ENCODE assay signal across 10 mouse cellular contexts in the genomic region with DNA sequence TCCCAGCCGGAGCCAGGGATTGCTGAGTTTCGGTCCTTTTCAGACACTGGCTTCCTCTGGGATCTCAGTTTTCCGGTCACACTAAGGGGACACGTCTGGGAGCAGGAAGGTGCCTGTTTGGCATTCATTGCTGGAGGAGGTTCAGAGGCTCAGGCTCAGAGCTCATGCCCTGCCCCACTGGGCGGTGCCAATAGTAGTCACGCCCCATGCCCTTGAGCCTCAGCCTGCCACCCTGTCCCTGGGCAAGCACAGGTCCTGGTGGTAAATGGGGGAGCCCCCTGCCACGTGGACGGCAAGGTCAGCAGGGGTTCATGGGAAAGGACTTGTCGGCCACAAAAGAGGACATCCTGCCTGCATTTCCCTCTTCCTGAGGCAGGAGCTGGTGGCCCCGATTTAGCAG. TPM values are rescaled to one million over a fixed set of nuclear protein-coding genes. Genes with fewer than 3 reads are reported as not detected.
DNase-seq lines count a peak whose midpoint lies in the region; ATAC-seq and TF ChIP-seq lines count a peak whose summit lies in the region.
"Had no signal": no experiment of that assay in that cellular context is flagged by ENCODE, and none has a peak within 500 bp of the region (broad histone marks: within the 10 kb centered on the region; RNA-seq: fewer than 3 reads in every experiment).

No protein-coding gene starts in this region.

- no peaks in the 10 kb centered on the region for H3K36me3 ChIP-seq in lung, embryonic 16.5 days (ENCODE audit: control insufficient read depth, insufficient read depth, low read length)
- H3K36me3 ChIP-seq in forebrain, postnatal 0 days (ENCODE audit: insufficient read depth): no peaks in the 10 kb centered on the region
- H3K36me3 ChIP-seq: embryonic facial prominence, embryonic 15.5 days; neural tube, embryonic 12.5 days had no signal

- H3K27me3 ChIP-seq in lung, embryonic 16.5 days (ENCODE audit: control insufficient read depth, insufficient read depth, low read depth, low read length): peaks cover 14% of the 10 kb centered on the region
- peaks cover 6% of the 10 kb centered on the region for H3K27me3 ChIP-seq in forebrain, postnatal 0 days (ENCODE audit: insufficient read depth, low read length)

- TF ChIP-seq CTCF in forebrain, postnatal 0 days (IDR thresholded peaks at IDR 0.05; ENCODE audit: low read depth): no peak

- no peaks in the 10 kb centered on the region for H3K9me3 ChIP-seq in lung, embryonic 16.5 days (ENCODE audit: control insufficient read depth, low read length)
- no peaks in the 10 kb centered on the region for H3K9me3 ChIP-seq in forebrain, postnatal 0 days (ENCODE audit: low read length)
- H3K9me3 ChIP-seq: embryonic facial prominence, embryonic 15.5 days; neural tube, embryonic 12.5 days had no signal

- no peak overlapping the region; the same call in 1 of the 2 replicates for H3K4me2 ChIP-seq in lung, embryonic 16.5 days (ENCODE audit: low read depth, low read length)
- H3K4me2 ChIP-seq in forebrain, postnatal 0 days (ENCODE audit: low read depth): no peak overlapping the region
- H3K4me2 ChIP-seq: embryonic facial prominence, embryonic 15.5 days; neural tube, embryonic 12.5 days had no signal

- no peak overlapping the region for H3K4me3 ChIP-seq in lung, embryonic 16.5 days (ENCODE audit: low read length)
- no peak overlapping the region for H3K4me3 ChIP-seq in forebrain, postnatal 0 days (ENCODE audit: low read depth, low read length)
- H3K4me3 ChIP-seq: embryonic facial prominence, embryonic 15.5 days; neural tube, embryonic 12.5 days had no signal

- H3K4me1 ChIP-seq in lung, embryonic 16.5 days (replicated peaks; ENCODE audit: control insufficient read depth, insufficient read depth, low read length): no peaks in the 10 kb centered on the region
- H3K4me1 ChIP-seq in forebrain, postnatal 0 days (ENCODE audit: insufficient read depth): no peaks in the 10 kb centered on the region

- peak; percentile 65 for DNase-seq in adrenal gland, postnatal 14 days
- peak; percentile 51 to 81 for DNase-seq in heart, adult 18-20 months
- peak; percentile 58 to 62 for DNase-seq in kidney, adult 8-10 months
- no peak for DNase-seq in frontal cortex, postnatal 14 days (ENCODE audit: low spot score in 2 of 2)
- no peak for DNase-seq in forebrain, postnatal 0 days
- no peak for DNase-seq in gastrocnemius, postnatal 4 days (ENCODE audit: low spot score in 2 of 2)

- H3K27ac ChIP-seq in lung, embryonic 16.5 days (ENCODE audit: low read length): no peak overlapping the region
- H3K27ac ChIP-seq in forebrain, postnatal 0 days (ENCODE audit: low read depth, low read length): no peak overlapping the region
- H3K27ac ChIP-seq: embryonic facial prominence, embryonic 15.5 days; neural tube, embryonic 12.5 days had no signal

- peak; percentile 64 for ATAC-seq in lung, embryonic 16.5 days (ENCODE audit: low read depth)
- ATAC-seq in forebrain, postnatal 0 days: no peak

- 10% methylated on average over 10 of the region's 10 CpGs for WGBS in lung, embryonic 16.5 days
- WGBS in forebrain, postnatal 0 days: 14% methylated on average over 10 of the region's 10 CpGs

- no peak overlapping the region for H3K9ac ChIP-seq in lung, embryonic 16.5 days (ENCODE audit: low read length)
- no peak overlapping the region for H3K9ac ChIP-seq in forebrain, postnatal 0 days
- H3K9ac ChIP-seq: embryonic facial prominence, embryonic 15.5 days; neural tube, embryonic 12.5 days had no signal

RNA-seq across cellular contexts. Expression of a gene that starts 4.3 kb away (rescaled TPM):
- total RNA-seq in adrenal gland, postnatal 14 days (2021): 17.5 and 18.4 TPM in 2 replicates
- total RNA-seq in heart, adult 18-20 months (2021): 10 to 100 TPM; 11.0 TPM
- polyA plus RNA-seq in lung, embryonic 16.5 days (2015; fragmentation: Nextera tagmentation; extraction: Ambion mirVana): 8.8 and 10.7 TPM in 2 replicates
- total RNA-seq in forebrain, postnatal 0 days (2014; rRNA removed): 2.2 and 2.9 TPM in 2 replicates
- 1.0 and 1.1 TPM in 2 replicates for polyA plus RNA-seq in forebrain, postnatal 0 days (2015; fragmentation: Nextera tagmentation; extraction: Ambion mirVana)
- 1 to 10 TPM; 7.3 to 7.5 TPM for total RNA-seq in gastrocnemius, postnatal 4 days (2021)

RNA-seq across cellular contexts. Expression of a gene that starts 50.1 kb away (rescaled TPM):
- total RNA-seq in adrenal gland, postnatal 14 days (2021): not detected in 2 replicates
- total RNA-seq in heart, adult 18-20 months (2021): 100 to 1,000 TPM in 1 of 2 experiments, not detected in 1; 127 TPM
- polyA plus RNA-seq in lung, embryonic 16.5 days (2015; fragmentation: Nextera tagmentation; extraction: Ambion mirVana): 3.1 and 12.6 TPM in 2 replicates
- 2.7 TPM in 1 of 2 replicates, not detected in the other for total RNA-seq in forebrain, postnatal 0 days (2014; rRNA removed)
- polyA plus RNA-seq in forebrain, postnatal 0 days (2015; fragmentation: Nextera tagmentation; extraction: Ambion mirVana): 0.44 TPM in 1 of 2 replicates, not detected in the other
- total RNA-seq in gastrocnemius, postnatal 4 days (2021): under 1 TPM in 1 of 2 experiments, not detected in 1; 0.62 TPM
- total RNA-seq: layer of hippocampus, adult 18-20 months had no signal
- polyA plus RNA-seq: embryonic facial prominence, embryonic 15.5 days; neural tube, embryonic 12.5 days had no signal

RNA-seq across cellular contexts. Expression of a gene that starts 56.7 kb away (rescaled TPM):
- total RNA-seq in adrenal gland, postnatal 14 days (2021): not detected in 2 replicates
- total RNA-seq in heart, adult 18-20 months (2021): not detected
- not detected in 2 replicates for polyA plus RNA-seq in lung, embryonic 16.5 days (2015; fragmentation: Nextera tagmentation; extraction: Ambion mirVana)
- total RNA-seq in forebrain, postnatal 0 days (2014; rRNA removed): not detected in 2 replicates
- polyA plus RNA-seq in forebrain, postnatal 0 days (2015; fragmentation: Nextera tagmentation; extraction: Ambion mirVana): not detected in 2 replicates
- not detected for total RNA-seq in gastrocnemius, postnatal 4 days (2021)
- total RNA-seq: layer of hippocampus, adult 18-20 months had no signal
- polyA plus RNA-seq: neural tube, embryonic 12.5 days had no signal

Comparison
In these comparisons a context has a peak if more than half of its experiments do, and no peak if none do; other contexts are left out.
1. DNase-seq: peak in adrenal gland, postnatal 14 days (single experiment), heart, adult 18-20 months (2 of 2) and kidney, adult 8-10 months (2 of 2); none in frontal cortex, postnatal 14 days (0 of 2), forebrain, postnatal 0 days (single experiment) and gastrocnemius, postnatal 4 days (0 of 2).